Mouse (Mus musculus) heart, embryonic 16.5 days (tissue): ENCODE measurements around the gene Pappa2. TPM values are rescaled to one million over a fixed set of nuclear protein-coding genes. Genes with fewer than 3 reads are reported as not detected.

Source experiments
- ATAC-seq: fragments of 200-750 bp; cut with Nextera tagmentation; replicated peaks from 2 replicates; pipeline ENCODE4 v1.8.0; 2017; ENCODE audit warnings: moderate number of reproducible peaks; ENCODE audit not compliant: insufficient read depth, low FRiP score; ENCODE audit errors: extremely low read depth
- H3K27ac ChIP-seq: fragments of 300-500 bp; sonication (generic); 2 replicates; pipeline ENCODE4 v1.5.1; 2014; ENCODE audit warnings: mild to moderate bottlenecking, low read length, control low read depth, moderate library complexity
- H3K27me3 ChIP-seq: fragments of 300-500 bp; sonication (generic); 2 replicates; pipeline ENCODE4 v1.6.1; 2014; ENCODE audit warnings: low read length, mixed read lengths; ENCODE audit not compliant: control insufficient read depth, insufficient read depth
- H3K36me3 ChIP-seq: fragments of 300-500 bp; sonication (generic); 2 replicates; pipeline ENCODE4 v1.6.1; 2014; ENCODE audit not compliant: control insufficient read depth, insufficient read depth
- H3K4me1 ChIP-seq: fragments of 300-500 bp; sonication (generic); 2 replicates; pipeline ENCODE4 v1.6.1; 2014; ENCODE audit warnings: low read length, mixed read lengths; ENCODE audit not compliant: control insufficient read depth, insufficient read depth
- H3K4me2 ChIP-seq: fragments of 300-500 bp; sonication (generic); 2 replicates; pipeline ENCODE4 v1.6.1; 2014; ENCODE audit warnings: low read depth, mild to moderate bottlenecking, control low read depth, low read length
- H3K4me3 ChIP-seq: fragments of 300-500 bp; sonication (generic); 2 replicates; pipeline ENCODE4 v1.5.1; 2014; ENCODE audit warnings: mild to moderate bottlenecking, control low read depth, low read length
- H3K9ac ChIP-seq: fragments of 300-500 bp; sonication (generic); 2 replicates; pipeline ENCODE4 v1.6.1; 2014; ENCODE audit warnings: low read length, control low read depth
- H3K9me3 ChIP-seq: fragments of 300-500 bp; sonication (generic); replicated peaks from 2 replicates; pipeline ENCODE4 v1.6.1; 2016; ENCODE audit warnings: low read length; ENCODE audit not compliant: control insufficient read depth
- WGBS: fragments of 180-500 bp; shearing (Covaris S2); extraction: QIAGEN DNeasy Blood & Tissue Kit; methylation state at CpG from one replicate; pipeline ENCODE4 v1.1.7; 2014; 5-methylcytosine and 5-hydroxymethylcytosine counted together
- polyA plus RNA-seq: library from polyadenylated mRNA; unstranded; fragments of >200 nt; fragmentation: Nextera tagmentation; extraction: Ambion mirVana; gene quantifications from 2 replicates; pipeline ENCODE4 v1.2.1, GENCODE M21; 2015

The Pappa2 gene
- polyA plus RNA-seq, 1 experiment from 2014 or later, result 0.63 TPM

- Histone ChIP-seq H3K27me3 (no peaks in the 10 kb centered on the region), H3K36me3 (no peaks in the 10 kb centered on the region), H3K9me3 (no peaks in the 10 kb centered on the region), H3K4me2 (no peak overlapping the region), H3K27ac (no peak overlapping the region), H3K9ac (no peak overlapping the region), H3K4me1 (no peaks in the 10 kb centered on the region), H3K4me3 (no peak overlapping the region)
- WGBS, result 76% methylated on average over 1 of the region's 1 CpGs
- no peak for ATAC-seq
Measured at GRCm38 (mm10) chr1:158701336-158701735, 279.0 kb downstream of the Pappa2 start.

- no peak overlapping the region for H3K4me2 ChIP-seq
- 67% methylated on average over 2 of the region's 2 CpGs for WGBS
- H3K9ac ChIP-seq, result no peak overlapping the region
- no peaks in the 10 kb centered on the region for H3K4me1 ChIP-seq
- no peaks in the 10 kb centered on the region for H3K9me3 ChIP-seq
- H3K27ac ChIP-seq, result no peak overlapping the region
- H3K4me3 ChIP-seq, result no peak overlapping the region
- H3K27me3 ChIP-seq, result no peaks in the 10 kb centered on the region
- ATAC-seq, result no peak
- no peaks in the 10 kb centered on the region for H3K36me3 ChIP-seq
Measured at GRCm38 (mm10) chr1:158700147-158700546, 280.1 kb downstream of the Pappa2 start.

- ATAC-seq, result no peak
- H3K36me3 ChIP-seq, result no peaks in the 10 kb centered on the region
- no peak overlapping the region for H3K27ac ChIP-seq
- no peaks in the 10 kb centered on the region for H3K9me3 ChIP-seq
- H3K4me2 ChIP-seq, result no peak overlapping the region
- WGBS, result 71% methylated on average over 2 of the region's 2 CpGs
- H3K4me1 ChIP-seq, result no peaks in the 10 kb centered on the region
- H3K4me3 ChIP-seq, result no peak overlapping the region
- no peaks in the 10 kb centered on the region for H3K27me3 ChIP-seq
- H3K9ac ChIP-seq, result no peak overlapping the region
Measured at GRCm38 (mm10) chr1:158699276-158699675, 281.0 kb downstream of the Pappa2 start.

- no peak overlapping the region for H3K4me2 ChIP-seq
- no peaks in the 10 kb centered on the region for H3K9me3 ChIP-seq
- no peaks in the 10 kb centered on the region for H3K36me3 ChIP-seq
- 85% methylated on average over 10 of the region's 10 CpGs for WGBS
- no peak for ATAC-seq
- H3K27me3 ChIP-seq, result no peaks in the 10 kb centered on the region
- no peak overlapping the region for H3K27ac ChIP-seq
- no peak overlapping the region for H3K9ac ChIP-seq
- H3K4me3 ChIP-seq, result no peak overlapping the region
- no peaks in the 10 kb centered on the region for H3K4me1 ChIP-seq
Measured at GRCm38 (mm10) chr1:158697859-158698569, 282.3 kb downstream of the Pappa2 start.

GRCm38 (mm10) chr1:158697423-158697822, 282.9 kb downstream of the Pappa2 start:
- no peak for ATAC-seq
- Histone ChIP-seq H3K4me2 (no peak overlapping the region), H3K9me3 (no peaks in the 10 kb centered on the region), H3K9ac (no peak overlapping the region), H3K4me1 (no peaks in the 10 kb centered on the region), H3K27ac (no peak overlapping the region), H3K4me3 (no peak overlapping the region), H3K36me3 (no peaks in the 10 kb centered on the region), H3K27me3 (no peaks in the 10 kb centered on the region)
- 41% methylated on average over 3 of the region's 3 CpGs for WGBS

GRCm38 (mm10) chr1:158687726-158688125, 292.6 kb downstream of the Pappa2 start:
- no peaks in the 10 kb centered on the region for H3K9me3 ChIP-seq
- no peak overlapping the region for H3K4me3 ChIP-seq
- no peak overlapping the region for H3K27ac ChIP-seq
- no peak overlapping the region for H3K4me2 ChIP-seq
- ATAC-seq, result no peak
- no peaks in the 10 kb centered on the region for H3K4me1 ChIP-seq
- 44% methylated on average over 1 of the region's 1 CpGs for WGBS
- H3K36me3 ChIP-seq, result no peaks in the 10 kb centered on the region
- no peaks in the 10 kb centered on the region for H3K27me3 ChIP-seq
- H3K9ac ChIP-seq, result no peak overlapping the region

GRCm38 (mm10) chr1:158669971-158670592, 310.2 kb downstream of the Pappa2 start:
- no peaks in the 10 kb centered on the region for H3K36me3 ChIP-seq
- no peak overlapping the region for H3K4me3 ChIP-seq
- no peak overlapping the region for H3K4me2 ChIP-seq
- WGBS, result 40% methylated on average over 3 of the region's 3 CpGs
- H3K27me3 ChIP-seq, result no peaks in the 10 kb centered on the region
- H3K9me3 ChIP-seq, result no peaks in the 10 kb centered on the region
- no peak overlapping the region for H3K9ac ChIP-seq
- no peak overlapping the region for H3K27ac ChIP-seq
- H3K4me1 ChIP-seq, result no peaks in the 10 kb centered on the region
- ATAC-seq, result peak; percentile 69

- Histone ChIP-seq H3K4me3 (no peak overlapping the region), H3K27ac (no peak overlapping the region), H3K9ac (no peak overlapping the region), H3K27me3 (no peaks in the 10 kb centered on the region), H3K4me2 (no peak overlapping the region), H3K36me3 (no peaks in the 10 kb centered on the region), H3K4me1 (no peaks in the 10 kb centered on the region), H3K9me3 (no peaks in the 10 kb centered on the region)
- whole genome bisulfite sequencing, result 72% methylated on average over 3 of the region's 3 CpGs
- ATAC-seq, result no peak
Measured at GRCm38 (mm10) chr1:158666001-158666400, 314.3 kb downstream of the Pappa2 start.
